Mouse (Mus musculus): Measurements from ENCODE around the gene Tnfrsf4. TPM values are rescaled to one million over a fixed set of nuclear protein-coding genes. Genes with fewer than 3 reads are reported as not detected.

Tnfrsf4 gene
- polyA plus RNA-seq, 1 experiment from 2014 or later: 0.70 TPM

GRCm38 (mm10) chr4:155992906-155993547 lies 20.6 kb upstream of the Tnfrsf4 start:
- Histone ChIP-seq H3K4me2 (replicated peaks) (peak overlapping the region; percentile 55), H3K9me3 (no peaks in the 10 kb centered on the region), H3K4me1 (peaks cover 25% of the 10 kb centered on the region), H3K9ac (peak overlapping the region; percentile 85), H3K36me3 (peaks cover 26% of the 10 kb centered on the region), H3K27me3 (no peaks in the 10 kb centered on the region), H3K4me3 (peak overlapping the region; percentile 79), H3K27ac (peak overlapping the region; percentile 84)
- ATAC-seq (ENCODE audit: insufficient number of reproducible peaks, insufficient read depth, low FRiP score, low TSS enrichment): peak; percentile 86
- WGBS: under 1% methylated on average over 70 of the region's 70 CpGs

- H3K36me3 ChIP-seq: peaks cover 32% of the 10 kb centered on the region
- peak overlapping the region; percentile 84 for H3K27ac ChIP-seq
- H3K4me3 ChIP-seq: peak overlapping the region; percentile 79
- no peaks in the 10 kb centered on the region for H3K9me3 ChIP-seq
- 0 out of 2 replicates have a peak, but pooled peaks have one; percentile 1 for ATAC-seq (ENCODE audit: insufficient number of reproducible peaks, insufficient read depth, low FRiP score, low TSS enrichment)
- H3K27me3 ChIP-seq: no peaks in the 10 kb centered on the region
- peaks cover 25% of the 10 kb centered on the region for H3K4me1 ChIP-seq
- WGBS: 5% methylated on average over 15 of the region's 15 CpGs
- H3K4me2 ChIP-seq (replicated peaks): peak overlapping the region; percentile 55
- H3K9ac ChIP-seq: peak overlapping the region; percentile 85
Observed at GRCm38 (mm10) chr4:155993606-155994005, 20.0 kb upstream of the Tnfrsf4 start.

- H3K36me3 ChIP-seq: peaks cover 91% of the 10 kb centered on the region
Observed at GRCm38 (mm10) chr4:156004109-156004508, 9.5 kb upstream of the Tnfrsf4 start.

GRCm38 (mm10) chr4:156008369-156008768 lies 5.3 kb upstream of the Tnfrsf4 start:
- Histone ChIP-seq H3K27me3 (no peaks in the 10 kb centered on the region), H3K4me1 (no peaks in the 10 kb centered on the region), H3K27ac (no peak overlapping the region), H3K4me3 (no peak overlapping the region), H3K9me3 (no peaks in the 10 kb centered on the region), H3K36me3 (peaks cover 90% of the 10 kb centered on the region), H3K9ac (no peak overlapping the region), H3K4me2 (replicated peaks) (no peak overlapping the region)
- ATAC-seq (ENCODE audit: insufficient number of reproducible peaks, insufficient read depth, low FRiP score, low TSS enrichment): no peak
- 96% methylated on average over 4 of the region's 4 CpGs for WGBS

More at GRCm38 (mm10) chr4:156004109-156004508, 9.5 kb upstream of the Tnfrsf4 start:
- Histone ChIP-seq H3K4me2 (replicated peaks) (no peak overlapping the region), H3K4me1 (no peaks in the 10 kb centered on the region), H3K9me3 (no peaks in the 10 kb centered on the region), H3K4me3 (no peak overlapping the region), H3K27ac (no peak overlapping the region), H3K27me3 (no peaks in the 10 kb centered on the region), H3K9ac (no peak overlapping the region)
- no peak for ATAC-seq (ENCODE audit: insufficient number of reproducible peaks, insufficient read depth, low FRiP score, low TSS enrichment)
- WGBS: 89% methylated on average over 3 of the region's 3 CpGs

GRCm38 (mm10) chr4:156014436-156014835 lies 793 bp downstream of the Tnfrsf4 start:
- Histone ChIP-seq H3K27me3 (no peaks in the 10 kb centered on the region), H3K4me1 (no peaks in the 10 kb centered on the region), H3K9ac (no peak overlapping the region), H3K27ac (no peak overlapping the region), H3K4me2 (replicated peaks) (no peak overlapping the region), H3K4me3 (no peak overlapping the region), H3K9me3 (no peaks in the 10 kb centered on the region), H3K36me3 (peaks cover 49% of the 10 kb centered on the region)
- no peak for ATAC-seq (ENCODE audit: insufficient number of reproducible peaks, insufficient read depth, low FRiP score, low TSS enrichment)
- WGBS: 79% methylated on average over 2 of the region's 2 CpGs

GRCm38 (mm10) chr4:156019771-156020170 lies 6.1 kb downstream of the Tnfrsf4 start:
- Histone ChIP-seq H3K36me3 (peaks cover 21% of the 10 kb centered on the region), H3K4me3 (no peak overlapping the region), H3K9me3 (no peaks in the 10 kb centered on the region), H3K9ac (no peak overlapping the region), H3K4me1 (no peaks in the 10 kb centered on the region), H3K4me2 (replicated peaks) (no peak overlapping the region), H3K27ac (no peak overlapping the region), H3K27me3 (no peaks in the 10 kb centered on the region)
- ATAC-seq (ENCODE audit: insufficient number of reproducible peaks, insufficient read depth, low FRiP score, low TSS enrichment): no peak
- WGBS: 84% methylated on average over 12 of the region's 12 CpGs

- no peaks in the 10 kb centered on the region for H3K27me3 ChIP-seq
- peaks cover 17% of the 10 kb centered on the region; the same call in 1 of the 2 replicates for H3K36me3 ChIP-seq
- no peak for ATAC-seq (ENCODE audit: insufficient number of reproducible peaks, insufficient read depth, low FRiP score, low TSS enrichment)
- no peak overlapping the region for H3K4me2 ChIP-seq (replicated peaks)
- H3K9me3 ChIP-seq: no peaks in the 10 kb centered on the region
- H3K4me3 ChIP-seq: no peak overlapping the region
- no peaks in the 10 kb centered on the region for H3K4me1 ChIP-seq
- no peak overlapping the region for H3K27ac ChIP-seq
- H3K9ac ChIP-seq: no peak overlapping the region
- WGBS: 80% methylated on average over 3 of the region's 3 CpGs
Observed at GRCm38 (mm10) chr4:156021381-156021780, 7.7 kb downstream of the Tnfrsf4 start.

GRCm38 (mm10) chr4:156021942-156022419 lies 8.3 kb downstream of the Tnfrsf4 start:
- Histone ChIP-seq H3K27ac (no peak overlapping the region), H3K4me1 (no peaks in the 10 kb centered on the region), H3K4me2 (replicated peaks) (no peak overlapping the region), H3K27me3 (no peaks in the 10 kb centered on the region), H3K36me3 (peaks cover 19% of the 10 kb centered on the region; the same call in 1 of the 2 replicates), H3K9me3 (no peaks in the 10 kb centered on the region), H3K9ac (no peak overlapping the region), H3K4me3 (no peak overlapping the region)
- no peak for ATAC-seq (ENCODE audit: insufficient number of reproducible peaks, insufficient read depth, low FRiP score, low TSS enrichment)
- WGBS: 74% methylated on average over 9 of the region's 9 CpGs

- no peaks in the 10 kb centered on the region for H3K9me3 ChIP-seq
- H3K27me3 ChIP-seq: no peaks in the 10 kb centered on the region
- H3K4me3 ChIP-seq: no peak overlapping the region
- WGBS: 83% methylated on average over 9 of the region's 9 CpGs
- peaks cover 33% of the 10 kb centered on the region; the same call in 1 of the 2 replicates for H3K36me3 ChIP-seq
- no peak overlapping the region for H3K9ac ChIP-seq
- no peak overlapping the region for H3K27ac ChIP-seq
- H3K4me1 ChIP-seq: no peaks in the 10 kb centered on the region
- ATAC-seq (ENCODE audit: insufficient number of reproducible peaks, insufficient read depth, low FRiP score, low TSS enrichment): no peak
- H3K4me2 ChIP-seq (replicated peaks): no peak overlapping the region
Observed at GRCm38 (mm10) chr4:156023520-156023919, 9.9 kb downstream of the Tnfrsf4 start.

GRCm38 (mm10) chr4:156024184-156024583 lies 10.5 kb downstream of the Tnfrsf4 start:
- H3K27ac ChIP-seq: no peak overlapping the region
- H3K9ac ChIP-seq: no peak overlapping the region
- ATAC-seq (ENCODE audit: insufficient number of reproducible peaks, insufficient read depth, low FRiP score, low TSS enrichment): no peak
- H3K4me2 ChIP-seq (replicated peaks): no peak overlapping the region
- H3K27me3 ChIP-seq: no peaks in the 10 kb centered on the region
- H3K9me3 ChIP-seq: no peaks in the 10 kb centered on the region
- H3K4me3 ChIP-seq: no peak overlapping the region
- peaks cover 36% of the 10 kb centered on the region; the same call in 1 of the 2 replicates for H3K36me3 ChIP-seq
- WGBS: 91% methylated on average over 7 of the region's 7 CpGs
- no peaks in the 10 kb centered on the region for H3K4me1 ChIP-seq

- Histone ChIP-seq H3K4me3 (no peak within 1 kb of the TSS), H3K4me1 (peaks cover 10% of the 10 kb centered on the region), H3K9me3 (no peaks in the 10 kb centered on the region), H3K36me3 (peaks cover 23% of the 10 kb centered on the region; the same call in 1 of the 2 replicates), H3K27ac (no peak within 1 kb of the TSS), H3K9ac (no peak within 1 kb of the TSS), H3K4me2 (replicated peaks) (no peak within 1 kb of the TSS), H3K27me3 (no peaks in the 10 kb centered on the region)
- ATAC-seq (ENCODE audit: insufficient number of reproducible peaks, insufficient read depth, low FRiP score, low TSS enrichment): no peak
- WGBS: 64% methylated on average over 4 of the region's 4 CpGs
Observed at GRCm38 (mm10) chr4:156026013-156026412, 12.4 kb downstream of the Tnfrsf4 start, which contains the start of gene Tnfrsf18. Tnfrsf18 (plus strand) TSS chr4:156026164.

- Histone ChIP-seq H3K27me3 (no peaks in the 10 kb centered on the region), H3K9ac (no peak overlapping the region), H3K4me1 (peaks cover 22% of the 10 kb centered on the region), H3K4me3 (no peak overlapping the region), H3K36me3 (peaks cover 23% of the 10 kb centered on the region; the same call in 1 of the 2 replicates), H3K4me2 (replicated peaks) (no peak overlapping the region), H3K27ac (no peak overlapping the region), H3K9me3 (no peaks in the 10 kb centered on the region)
- WGBS: 90% methylated on average over 7 of the region's 7 CpGs
- ATAC-seq (ENCODE audit: insufficient number of reproducible peaks, insufficient read depth, low FRiP score, low TSS enrichment): no peak
Observed at GRCm38 (mm10) chr4:156028580-156028979, 14.9 kb downstream of the Tnfrsf4 start.

Measured in embryonic facial prominence, embryonic 12.5 days (tissue).